Comparison of ENCODE assay signal across 8 mouse cellular contexts in the genomic region with DNA sequence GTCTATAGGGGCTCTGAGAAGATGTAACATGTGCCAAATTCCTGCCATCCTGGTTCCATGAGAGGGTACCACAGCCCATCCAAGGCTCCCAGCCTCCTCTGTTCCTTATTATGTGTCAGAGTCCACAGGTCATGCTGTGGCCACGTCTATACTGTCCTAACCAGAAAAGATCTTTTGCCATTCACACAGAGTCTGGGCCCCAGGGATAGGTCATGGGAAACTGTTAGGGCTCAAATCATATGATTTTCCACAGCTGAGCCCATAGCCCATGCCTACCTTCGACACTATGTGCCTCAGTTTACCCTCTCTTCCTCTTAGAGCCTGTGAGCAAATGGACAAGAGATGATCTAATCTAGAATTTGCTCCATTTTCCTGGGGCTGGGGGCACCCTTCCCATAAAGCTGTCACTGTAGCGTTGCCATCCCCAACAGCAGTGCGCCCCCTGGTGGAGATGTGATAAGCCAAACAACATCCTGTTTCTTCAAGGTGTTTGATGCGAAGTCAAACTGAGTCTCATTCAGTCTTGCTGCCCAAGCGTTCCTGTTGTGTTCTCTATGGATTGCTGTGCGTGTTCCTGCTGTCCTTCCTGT. TPM values are rescaled to one million over a fixed set of nuclear protein-coding genes. Genes with fewer than 3 reads are reported as not detected.
DNase-seq lines count a peak whose midpoint lies in the region; ATAC-seq and TF ChIP-seq lines count a peak whose summit lies in the region.

No protein-coding gene starts in this region.

- H3K4me2 ChIP-seq in liver, embryonic 12.5 days, result no peak overlapping the region
- H3K4me2 ChIP-seq in neural tube, embryonic 13.5 days, result no peak overlapping the region

- no peaks in the 10 kb centered on the region for H3K79me2 ChIP-seq in liver, adult 2 months (ENCODE audit: control insufficient read depth, insufficient read depth, low read length)

- no peaks in the 10 kb centered on the region for H3K9me3 ChIP-seq in liver, embryonic 12.5 days (replicated peaks)
- H3K9me3 ChIP-seq in neural tube, embryonic 13.5 days, result no peaks in the 10 kb centered on the region

- no peaks in the 10 kb centered on the region for H3K36me3 ChIP-seq in liver, embryonic 12.5 days
- no peaks in the 10 kb centered on the region for H3K36me3 ChIP-seq in kidney, adult 2 months (ENCODE audit: control insufficient read depth, insufficient read depth, low read length)
- H3K36me3 ChIP-seq in liver, adult 2 months (ENCODE audit: control insufficient read depth, insufficient read depth, low read length), result no peaks in the 10 kb centered on the region
- no peaks in the 10 kb centered on the region for H3K36me3 ChIP-seq in neural tube, embryonic 13.5 days

- H3K27ac ChIP-seq in liver, embryonic 12.5 days, result no peak overlapping the region
- H3K27ac ChIP-seq in kidney, adult 2 months (ENCODE audit: insufficient read depth, low read depth, low read length), result no peak overlapping the region
- no peak overlapping the region for H3K27ac ChIP-seq in liver, adult 2 months (replicated peaks; ENCODE audit: insufficient read depth, low read depth, low read length)
- H3K27ac ChIP-seq in neural tube, embryonic 13.5 days (replicated peaks), result no peak overlapping the region

- ATAC-seq in liver, embryonic 12.5 days, result no peak; the same call in 1 of the 2 replicates
- ATAC-seq in neural tube, embryonic 13.5 days (ENCODE audit: low read depth), result peak; percentile 21; the same call in 1 of the 2 replicates

- peaks cover 12% of the 10 kb centered on the region; the same call in 1 of the 2 replicates for H3K4me1 ChIP-seq in liver, embryonic 12.5 days
- H3K4me1 ChIP-seq in kidney, adult 2 months (ENCODE audit: control insufficient read depth, insufficient read depth, low read length), result no peaks in the 10 kb centered on the region
- peaks cover 5% of the 10 kb centered on the region; the same call in 1 of the 2 replicates for H3K4me1 ChIP-seq in liver, adult 2 months (ENCODE audit: control insufficient read depth, insufficient read depth, low read length)
- peaks cover 30% of the 10 kb centered on the region for H3K4me1 ChIP-seq in neural tube, embryonic 13.5 days (replicated peaks)

- no peak overlapping the region for H3K9ac ChIP-seq in liver, embryonic 12.5 days
- no peak overlapping the region for H3K9ac ChIP-seq in liver, adult 2 months (ENCODE audit: low read depth, low read length)
- no peak overlapping the region for H3K9ac ChIP-seq in neural tube, embryonic 13.5 days

- WGBS in liver, embryonic 12.5 days (ENCODE audit: insufficient replicate concordance), result 5% methylated on average over 7 of the region's 7 CpGs
- 9% methylated on average over 7 of the region's 7 CpGs for WGBS in kidney, adult 2 months
- 12% methylated on average over 7 of the region's 7 CpGs for WGBS in liver, adult 2 months
- WGBS in neural tube, embryonic 13.5 days, result 6% methylated on average over 7 of the region's 7 CpGs

- no peak overlapping the region for H3K4me3 ChIP-seq in liver, embryonic 12.5 days
- H3K4me3 ChIP-seq in kidney, adult 2 months (ENCODE audit: insufficient read depth, low read depth, low read length), result no peak overlapping the region
- no peak overlapping the region for H3K4me3 ChIP-seq in liver, adult 2 months (ENCODE audit: insufficient read depth, low read depth, low read length)
- H3K4me3 ChIP-seq in neural tube, embryonic 13.5 days, result no peak overlapping the region

- DNase-seq in liver, result peak; percentile 78
- peak; percentile 90 for DNase-seq in cerebellum, adult 8-10 months
- DNase-seq in frontal cortex, postnatal 36 days (ENCODE audit: low spot score in 2 of 2), result peak; percentile 84 to 88
- DNase-seq in kidney, adult 2 months, result peak; percentile 76
- peak; percentile 31 for DNase-seq in liver, adult 2 months (ENCODE audit: extremely low read depth, low read depth, low spot score)
- DNase-seq in testis, postnatal 10 days (ENCODE audit: low spot score), result peak; percentile 95

- no peaks in the 10 kb centered on the region for H3K27me3 ChIP-seq in liver, embryonic 12.5 days (replicated peaks)
- no peaks in the 10 kb centered on the region for H3K27me3 ChIP-seq in kidney, adult 2 months (replicated peaks; ENCODE audit: control insufficient read depth, insufficient read depth, low read length)
- H3K27me3 ChIP-seq in liver, adult 2 months (ENCODE audit: control insufficient read depth, insufficient read depth, low read length), result no peaks in the 10 kb centered on the region
- H3K27me3 ChIP-seq in neural tube, embryonic 13.5 days, result peaks cover 5% of the 10 kb centered on the region

- TF ChIP-seq CTCF in kidney, adult 2 months (conservative IDR thresholded peaks at IDR 0.05; ENCODE audit: insufficient read depth, insufficient read length, low read depth, low read length), result peak; percentile 91
- peak; percentile 86 for TF ChIP-seq CTCF in liver, adult 2 months (IDR thresholded peaks at IDR 0.05; ENCODE audit: low read depth, low read length)

- no peak for TF ChIP-seq POLR2A in kidney, adult 2 months (IDR thresholded peaks at IDR 0.05; ENCODE audit: low read depth, low read length)
- no peak for TF ChIP-seq POLR2A in liver, adult 2 months (IDR thresholded peaks at IDR 0.05; ENCODE audit: extremely low read depth, insufficient read depth, low read length)

RNA-seq across cellular contexts. Expression of a gene that starts 44.9 kb away (rescaled TPM):
- 0.65 and 0.68 TPM in 2 replicates for polyA plus RNA-seq in liver, embryonic 12.5 days (2016; fragmentation: Nextera tagmentation; extraction: Ambion mirVana)
- polyA plus RNA-seq in kidney, adult 2 months (2012; rRNA removed), result 18.9 and 26.7 TPM in 2 replicates
- total RNA-seq in liver, adult 2 months (2014; rRNA removed), result not detected in 2 replicates
- polyA plus RNA-seq in liver, adult 2 months (2012; rRNA removed), result 0.07 TPM in 1 of 2 replicates, not detected in the other
- polyA plus RNA-seq in neural tube, embryonic 13.5 days (2015; fragmentation: Nextera tagmentation; extraction: Ambion mirVana), result 19.6 and 23.9 TPM in 2 replicates

RNA-seq across cellular contexts. Expression of a gene that starts 45.3 kb away (rescaled TPM):
- not detected in 2 replicates for polyA plus RNA-seq in liver, embryonic 12.5 days (2016; fragmentation: Nextera tagmentation; extraction: Ambion mirVana)
- not detected in 2 replicates for polyA plus RNA-seq in kidney, adult 2 months (2012; rRNA removed)
- not detected in 2 replicates for total RNA-seq in liver, adult 2 months (2014; rRNA removed)
- not detected in 2 replicates for polyA plus RNA-seq in liver, adult 2 months (2012; rRNA removed)
- polyA plus RNA-seq in neural tube, embryonic 13.5 days (2015; fragmentation: Nextera tagmentation; extraction: Ambion mirVana), result not detected in 2 replicates

Comparison
In these comparisons a context has a peak if more than half of its experiments do, and no peak if none do; other contexts are left out.
1. DNase-seq: peak in every context shown above with its lines; median percentile 95 in testis, postnatal 10 days; 90 in cerebellum, adult 8-10 months; 86 in frontal cortex, postnatal 36 days; 78 in liver; 76 in kidney, adult 2 months; 31 in liver, adult 2 months.
2. RNA of a gene that starts 44.9 kb away (polyA plus RNA-seq): 19.6 to 23.9 TPM in neural tube, embryonic 13.5 days and 18.9 to 26.7 TPM in kidney, adult 2 months; 0.65 to 0.68 TPM in liver, embryonic 12.5 days and 0.07 TPM in liver, adult 2 months; every median in the first group is over 10 times any median in the second.